Mouse (Mus musculus) urinary bladder, postnatal 4 days (tissue): ENCODE measurements at regions not wholly inside any gene's neighbourhood (a gene's known extent, or its start where the extent isn't known, plus 50 kb on each side); places are given as distances from the start of the nearest gene placed in this dataset.

Experiments
- DNase-seq, 2 experiments: peaks; one replicate each; pipeline ENCODE4 v3.0.0; 2021 to 2022; ENCODE audit warnings: low spot score in 2 of 2

DNA sequence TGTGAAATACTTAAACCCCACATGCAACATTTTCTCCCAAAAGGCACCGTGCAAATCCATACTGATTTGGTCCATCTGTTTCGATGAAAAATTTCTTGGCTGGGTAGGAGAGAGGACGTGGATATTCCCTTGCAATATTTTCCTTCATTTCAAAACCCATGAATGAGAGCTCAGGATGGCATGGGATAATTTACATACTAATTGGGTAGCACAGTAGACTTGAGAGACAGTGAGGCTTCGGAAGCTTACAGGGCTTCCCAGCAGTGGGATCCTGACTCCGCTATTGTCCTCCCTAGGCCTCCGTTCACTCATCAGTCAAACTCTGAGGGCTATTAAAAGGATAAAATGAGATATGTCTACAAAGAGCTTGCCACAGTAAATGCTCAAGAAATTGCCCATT lies 59.8 kb downstream of the Sox3 start:
- DNase-seq, result no peak

DNA sequence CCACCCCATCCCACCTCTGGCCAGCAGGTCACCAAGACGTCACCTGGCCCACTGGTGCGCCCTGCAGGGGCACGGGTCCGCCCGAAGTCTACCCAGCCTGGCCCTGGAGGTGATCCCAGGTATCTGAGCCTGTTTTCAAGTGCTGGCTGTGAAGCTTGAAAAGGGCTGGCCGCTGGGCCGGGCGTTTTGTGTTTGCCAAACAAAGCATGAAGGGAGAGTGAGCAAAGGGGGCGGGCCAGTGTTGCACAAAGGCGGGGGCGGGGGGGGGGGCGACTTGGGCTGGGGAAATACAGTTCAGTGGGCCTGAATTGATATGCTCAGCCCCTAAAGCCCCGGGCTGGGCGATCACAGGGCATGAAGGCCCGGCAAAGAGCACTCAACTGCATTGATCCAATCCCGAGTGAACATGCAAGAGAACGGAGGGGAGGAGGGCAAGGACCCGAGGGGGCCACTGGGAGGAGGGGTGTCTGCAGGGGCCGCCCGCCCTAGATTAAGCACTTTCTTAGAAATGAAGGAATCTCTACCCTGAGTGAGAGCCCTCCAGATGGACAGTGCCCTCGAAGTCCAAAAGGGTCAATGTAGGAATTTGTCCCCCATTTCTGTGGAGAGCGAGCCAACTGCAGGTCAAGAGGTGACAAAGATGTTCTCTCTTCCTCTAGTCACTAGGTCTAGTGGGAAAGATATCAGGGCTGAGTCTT lies 61.8 kb downstream of the Sox3 start:
- no peak for DNase-seq

- peak in 1 of 2 experiments; percentile 28 for DNase-seq
These were observed 67.8 kb downstream of the Sox3 start for GRCm38 (mm10) chrX:60825181-60826080.

DNA sequence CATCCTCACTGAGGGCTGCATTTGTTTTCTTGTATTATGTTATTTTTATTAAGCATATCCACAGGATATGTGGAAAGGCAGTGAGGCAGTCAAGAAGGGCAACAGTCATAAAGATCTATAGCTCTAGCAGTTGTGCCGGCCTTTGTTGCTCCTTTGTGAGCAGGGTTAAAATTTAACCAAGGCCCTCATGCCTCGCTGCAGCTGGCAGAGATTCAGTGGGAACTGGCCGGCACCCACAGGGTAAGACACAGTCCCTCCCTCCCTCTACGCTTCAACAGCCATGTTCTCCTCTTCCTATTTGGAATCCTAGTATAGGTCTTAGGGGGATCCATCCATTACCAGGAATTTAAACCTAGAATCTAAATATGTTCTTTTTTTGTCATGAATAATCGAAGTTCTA lies 94.7 kb downstream of the Sox3 start:
- DNase-seq, result no peak

DNA sequence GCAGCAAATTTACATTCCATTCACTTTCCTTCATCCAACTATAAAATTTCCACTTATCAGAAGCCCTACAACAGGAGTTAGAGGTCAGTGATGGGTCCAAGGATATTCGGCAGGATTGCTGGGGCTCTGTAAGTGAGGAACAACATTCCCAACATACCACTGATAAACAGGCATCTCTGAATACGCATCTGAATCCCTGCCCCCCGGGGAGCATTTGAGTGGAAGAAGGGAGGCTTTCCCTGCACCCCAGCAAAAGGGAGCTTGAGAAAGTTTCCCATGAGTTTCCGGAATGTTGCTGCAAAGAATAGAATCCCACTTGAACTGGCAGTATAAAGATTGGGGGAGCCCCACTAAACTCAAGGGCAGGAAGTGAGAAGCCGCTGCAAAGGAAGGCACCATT lies 112.5 kb downstream of the Sox3 start:
- no peak for DNase-seq

DNA sequence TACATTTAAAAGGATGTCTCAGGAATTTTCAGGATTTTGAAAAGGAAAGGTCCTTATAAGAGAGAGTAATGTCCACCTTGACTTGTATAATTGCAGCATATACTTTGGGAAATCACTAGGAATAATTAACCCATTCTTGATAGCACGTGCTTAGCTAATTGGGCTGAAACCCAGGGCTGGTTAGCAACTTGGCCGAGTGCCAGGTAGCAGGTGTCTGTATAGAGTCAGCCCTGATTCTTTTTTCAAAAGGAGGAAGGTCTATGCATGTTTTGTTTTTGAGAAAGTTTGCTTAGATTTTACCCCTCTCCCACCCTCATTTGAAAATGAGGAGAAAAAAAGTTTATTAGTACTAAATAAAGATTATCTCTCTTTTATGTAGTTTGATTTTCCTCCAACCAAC lies 113.1 kb downstream of the Sox3 start:
- DNase-seq, result no peak

GRCm38 (mm10) chrX:60773645-60774044 lies 119.6 kb downstream of the Sox3 start:
- no peak for DNase-seq

GRCm38 (mm10) chrX:60772439-60772838 lies 120.8 kb downstream of the Sox3 start:
- DNase-seq, result no peak

GRCm38 (mm10) chrX:60750456-60750855 lies 142.8 kb downstream of the Sox3 start:
- no peak for DNase-seq

DNA sequence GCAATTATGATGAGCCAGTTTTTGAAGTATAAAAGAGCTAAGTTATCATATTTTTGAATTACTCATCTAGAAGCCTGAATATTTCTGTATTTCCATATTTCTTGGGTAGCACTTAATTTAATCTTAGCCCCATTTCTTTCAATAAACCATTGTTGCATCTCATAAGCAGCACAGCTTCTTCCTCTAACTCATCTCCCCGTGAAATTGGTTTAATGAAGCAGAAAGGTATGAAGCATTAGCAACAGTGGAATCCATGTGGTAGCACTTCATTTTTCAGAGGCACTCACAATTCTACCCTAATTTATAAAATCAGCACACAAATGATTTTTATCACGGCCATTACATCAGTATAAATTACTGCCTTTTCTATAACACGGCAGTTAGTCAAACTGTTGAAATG lies 149.3 kb downstream of the Sox3 start:
- no peak for DNase-seq

- DNase-seq, result no peak
These were observed 150.1 kb downstream of the Sox3 start for GRCm38 (mm10) chrX:60743020-60743707.

GRCm38 (mm10) chrX:60719428-60720151 lies 127.1 kb upstream of the Atp11c start:
- no peak for DNase-seq

- no peak for DNase-seq
These were observed 126.3 kb upstream of the Atp11c start for GRCm38 (mm10) chrX:60718794-60719193.

DNA sequence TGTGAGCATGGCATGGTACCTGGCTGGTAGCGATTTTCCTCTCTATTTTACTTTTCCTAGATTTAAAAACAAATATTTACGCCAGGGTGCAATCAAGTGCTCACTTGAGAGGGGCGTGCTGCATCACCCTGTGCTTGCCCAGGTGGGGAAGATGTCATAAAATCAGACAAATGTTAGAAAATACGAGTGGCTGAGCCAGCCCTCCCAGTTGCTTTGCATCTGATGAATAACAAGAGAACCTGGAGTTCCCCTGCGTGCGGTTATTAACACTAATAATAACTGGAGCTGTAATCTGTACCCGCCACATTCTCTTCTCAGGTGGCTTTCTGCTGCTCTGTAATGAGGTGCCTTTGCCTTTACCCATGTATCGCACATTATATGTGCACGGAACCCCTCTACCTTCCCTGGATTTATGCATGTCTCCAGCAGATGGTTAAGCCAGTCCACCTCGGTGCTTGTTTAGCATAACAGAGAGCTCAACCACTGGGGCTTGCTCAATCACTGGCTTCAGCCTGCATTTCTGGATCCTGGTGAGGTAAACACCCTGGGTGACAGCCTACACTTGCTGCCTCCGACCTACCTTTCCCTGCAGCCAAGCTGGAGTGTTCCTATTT lies 125.8 kb upstream of the Atp11c start:
- DNase-seq, result no peak

DNA sequence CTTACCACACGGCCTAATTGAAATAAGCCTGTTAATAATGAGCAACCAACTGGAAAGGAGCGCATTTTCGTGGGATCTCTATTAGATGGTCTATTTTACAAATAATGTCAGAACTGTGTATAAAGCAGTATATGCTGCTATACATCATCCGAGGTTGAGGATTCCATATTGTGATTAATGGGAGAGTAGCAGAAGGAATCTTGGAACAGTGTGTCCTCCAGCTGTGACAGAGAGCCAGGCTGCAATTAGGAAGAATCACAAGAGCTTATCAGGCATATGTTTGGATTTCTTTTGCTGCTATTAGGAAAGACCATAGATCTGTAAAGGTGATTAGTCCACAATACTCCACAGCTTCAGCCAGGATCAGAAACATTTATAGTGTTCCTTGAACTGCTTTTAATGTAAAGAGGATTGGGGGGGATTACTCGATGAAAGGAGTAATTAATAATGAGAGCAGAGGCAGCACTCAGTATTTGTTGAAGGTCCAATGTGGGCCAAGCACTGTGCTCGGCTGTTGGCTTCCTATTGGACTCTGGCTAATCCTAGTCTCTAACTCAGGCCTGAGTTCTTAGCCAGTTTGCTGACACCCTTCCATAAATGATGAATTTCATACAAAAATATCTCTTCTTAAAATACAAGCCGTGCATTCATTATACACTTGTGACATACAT lies 88.7 kb upstream of the Atp11c start:
- no peak for DNase-seq

DNA sequence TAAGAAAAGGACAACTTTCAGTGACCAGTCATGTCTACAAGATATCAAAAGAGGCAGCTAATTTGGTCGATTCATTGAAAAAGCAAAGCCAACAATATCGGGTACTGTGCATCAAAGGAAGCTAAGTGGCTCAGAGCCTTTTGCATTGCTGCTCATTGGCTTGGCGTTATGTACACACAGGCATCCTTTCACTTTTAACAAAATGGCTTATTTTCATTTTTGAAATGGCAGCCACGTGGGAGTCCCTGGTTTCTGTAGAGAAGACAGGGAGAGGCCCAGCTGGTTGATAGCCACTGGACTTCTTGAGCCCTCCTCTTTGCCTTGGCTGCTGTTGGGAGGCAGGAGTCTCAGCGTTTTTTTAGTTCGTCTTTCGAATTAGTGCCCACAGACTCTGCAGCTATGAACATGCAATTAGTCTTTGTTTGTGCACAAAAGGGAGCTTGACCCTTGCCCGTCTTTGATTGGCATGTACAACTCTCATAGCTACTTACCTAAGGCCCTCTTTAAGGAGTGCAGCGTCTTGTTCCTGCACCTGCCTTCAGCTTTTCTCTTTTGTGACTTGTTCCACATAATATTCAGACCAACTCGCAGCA lies 52.3 kb upstream of the Atp11c start:
- no peak for DNase-seq
